Mouse (Mus musculus): ENCODE measurements around the gene Tnfaip8l1. TPM values are rescaled to one million over a fixed set of nuclear protein-coding genes. Genes with fewer than 3 reads are reported as not detected.

Gene Tnfaip8l1
- total and polyA plus RNA-seq, 2 experiments from 2014 or later: 3.4 to 5.6 TPM

- 0 out of 2 replicates have a peak overlapping the region, but pooled peaks have one; percentile 12 for H3K4me2 ChIP-seq (ENCODE audit: low read depth, low read length)
- H3K9me3 ChIP-seq (replicated peaks; ENCODE audit: control insufficient read depth, low read length): no peaks in the 10 kb centered on the region
- H3K9ac ChIP-seq (replicated peaks; ENCODE audit: low read depth, low read length): no peak overlapping the region
- H3K4me1 ChIP-seq (ENCODE audit: control insufficient read depth, insufficient read depth): peaks cover 3% of the 10 kb centered on the region; the same call in 1 of the 2 replicates
- H3K4me3 ChIP-seq (ENCODE audit: low read depth, low read length): no peak overlapping the region
- DNase-seq (ENCODE audit: low spot score): no peak
- H3K27ac ChIP-seq (ENCODE audit: low read depth): peak overlapping the region; percentile 80
- peaks cover 11% of the 10 kb centered on the region for H3K36me3 ChIP-seq (replicated peaks; ENCODE audit: control insufficient read depth, insufficient read depth, low read length)
- WGBS: 47% methylated on average over 6 of the region's 6 CpGs
- peak; percentile 57 for ATAC-seq (ENCODE audit: insufficient read depth, low read depth)
- H3K27me3 ChIP-seq (ENCODE audit: control insufficient read depth, insufficient read depth, low read length): no peaks in the 10 kb centered on the region
- TF ChIP-seq CTCF (IDR thresholded peaks at IDR 0.05; ENCODE audit: low read depth) (no peak), EP300 (IDR thresholded peaks at IDR 0.05; ENCODE audit: low read depth) (peak; percentile 72)
Observed at GRCm38 (mm10) chr17:56169830-56170229, 7.6 kb downstream of the Tnfaip8l1 start.

GRCm38 (mm10) chr17:56170636-56171035, 8.4 kb downstream of the Tnfaip8l1 start:
- H3K27me3 ChIP-seq (ENCODE audit: control insufficient read depth, insufficient read depth, low read length): no peaks in the 10 kb centered on the region
- no peak overlapping the region for H3K4me3 ChIP-seq (ENCODE audit: low read depth, low read length)
- H3K36me3 ChIP-seq (replicated peaks; ENCODE audit: control insufficient read depth, insufficient read depth, low read length): peaks cover 16% of the 10 kb centered on the region
- peak overlapping the region; percentile 12; the same call in 1 of the 2 replicates for H3K4me2 ChIP-seq (ENCODE audit: low read depth, low read length)
- H3K27ac ChIP-seq (ENCODE audit: low read depth): peak overlapping the region; percentile 80
- 59% methylated on average over 10 of the region's 10 CpGs for WGBS
- H3K9me3 ChIP-seq (replicated peaks; ENCODE audit: control insufficient read depth, low read length): no peaks in the 10 kb centered on the region
- no peak overlapping the region for H3K9ac ChIP-seq (replicated peaks; ENCODE audit: low read depth, low read length)
- peaks cover 3% of the 10 kb centered on the region; the same call in 1 of the 2 replicates for H3K4me1 ChIP-seq (ENCODE audit: control insufficient read depth, insufficient read depth)
- ATAC-seq (ENCODE audit: insufficient read depth, low read depth) (no peak), DNase-seq (ENCODE audit: low spot score) (no peak)
- TF ChIP-seq EP300 (IDR thresholded peaks at IDR 0.05; ENCODE audit: low read depth) (no peak), CTCF (IDR thresholded peaks at IDR 0.05; ENCODE audit: low read depth) (no peak)

GRCm38 (mm10) chr17:56171456-56171855, 9.2 kb downstream of the Tnfaip8l1 start:
- Histone ChIP-seq H3K9me3 (replicated peaks; ENCODE audit: control insufficient read depth, low read length) (no peaks in the 10 kb centered on the region), H3K4me1 (ENCODE audit: control insufficient read depth, insufficient read depth) (peaks cover 3% of the 10 kb centered on the region; the same call in 1 of the 2 replicates), H3K27ac (ENCODE audit: low read depth) (no peak overlapping the region), H3K27me3 (ENCODE audit: control insufficient read depth, insufficient read depth, low read length) (no peaks in the 10 kb centered on the region), H3K9ac (replicated peaks; ENCODE audit: low read depth, low read length) (no peak overlapping the region), H3K4me3 (ENCODE audit: low read depth, low read length) (no peak overlapping the region), H3K4me2 (ENCODE audit: low read depth, low read length) (no peak overlapping the region), H3K36me3 (replicated peaks; ENCODE audit: control insufficient read depth, insufficient read depth, low read length) (peaks cover 21% of the 10 kb centered on the region)
- TF ChIP-seq CTCF (IDR thresholded peaks at IDR 0.05; ENCODE audit: low read depth): no peak
- TF ChIP-seq EP300 (IDR thresholded peaks at IDR 0.05; ENCODE audit: low read depth): no peak
- DNase-seq (ENCODE audit: low spot score): no peak
- no peak for ATAC-seq (ENCODE audit: insufficient read depth, low read depth)
- WGBS: 55% methylated on average over 9 of the region's 9 CpGs

GRCm38 (mm10) chr17:56171881-56172280, 9.6 kb downstream of the Tnfaip8l1 start:
- Histone ChIP-seq H3K4me1 (ENCODE audit: control insufficient read depth, insufficient read depth) (peaks cover 3% of the 10 kb centered on the region; the same call in 1 of the 2 replicates), H3K27me3 (ENCODE audit: control insufficient read depth, insufficient read depth, low read length) (no peaks in the 10 kb centered on the region), H3K36me3 (replicated peaks; ENCODE audit: control insufficient read depth, insufficient read depth, low read length) (peaks cover 25% of the 10 kb centered on the region), H3K4me3 (ENCODE audit: low read depth, low read length) (no peak overlapping the region), H3K27ac (ENCODE audit: low read depth) (no peak overlapping the region), H3K9me3 (replicated peaks; ENCODE audit: control insufficient read depth, low read length) (no peaks in the 10 kb centered on the region), H3K9ac (replicated peaks; ENCODE audit: low read depth, low read length) (no peak overlapping the region), H3K4me2 (ENCODE audit: low read depth, low read length) (no peak overlapping the region)
- DNase-seq (ENCODE audit: low spot score) (no peak), ATAC-seq (ENCODE audit: insufficient read depth, low read depth) (no peak)
- 92% methylated on average over 17 of the region's 17 CpGs for WGBS
- no peak for TF ChIP-seq EP300 (IDR thresholded peaks at IDR 0.05; ENCODE audit: low read depth)
- no peak for TF ChIP-seq CTCF (IDR thresholded peaks at IDR 0.05; ENCODE audit: low read depth)

GRCm38 (mm10) chr17:56173401-56174046, 11.2 kb downstream of the Tnfaip8l1 start:
- Histone ChIP-seq H3K4me2 (ENCODE audit: low read depth, low read length) (no peak overlapping the region), H3K36me3 (replicated peaks; ENCODE audit: control insufficient read depth, insufficient read depth, low read length) (peaks cover 40% of the 10 kb centered on the region), H3K9ac (replicated peaks; ENCODE audit: low read depth, low read length) (no peak overlapping the region), H3K9me3 (replicated peaks; ENCODE audit: control insufficient read depth, low read length) (no peaks in the 10 kb centered on the region), H3K27ac (ENCODE audit: low read depth) (no peak overlapping the region), H3K4me3 (ENCODE audit: low read depth, low read length) (no peak overlapping the region), H3K4me1 (ENCODE audit: control insufficient read depth, insufficient read depth) (peaks cover 3% of the 10 kb centered on the region; the same call in 1 of the 2 replicates), H3K27me3 (ENCODE audit: control insufficient read depth, insufficient read depth, low read length) (no peaks in the 10 kb centered on the region)
- 56% methylated on average over 10 of the region's 10 CpGs for WGBS
- no peak for DNase-seq (ENCODE audit: low spot score)
- TF ChIP-seq CTCF (IDR thresholded peaks at IDR 0.05; ENCODE audit: low read depth): no peak
- TF ChIP-seq EP300 (IDR thresholded peaks at IDR 0.05; ENCODE audit: low read depth): no peak
- no peak for ATAC-seq (ENCODE audit: insufficient read depth, low read depth)

All from heart, postnatal 0 days (tissue).